Mouse (Mus musculus) kidney, postnatal 14 days (tissue): ENCODE results near the gene Cybrd1.

Experiments used
- DNase-seq: peaks from one replicate; pipeline ENCODE4 v3.0.0; 2022; ENCODE audit warnings: mixed read lengths

Gene Cybrd1

GRCm38 (mm10) chr2:71117797-71118708, at the start of gene Cybrd1:
Cybrd1 (plus strand) TSS chr2:71117923.
- peak; percentile 33 for DNase-seq

DNA sequence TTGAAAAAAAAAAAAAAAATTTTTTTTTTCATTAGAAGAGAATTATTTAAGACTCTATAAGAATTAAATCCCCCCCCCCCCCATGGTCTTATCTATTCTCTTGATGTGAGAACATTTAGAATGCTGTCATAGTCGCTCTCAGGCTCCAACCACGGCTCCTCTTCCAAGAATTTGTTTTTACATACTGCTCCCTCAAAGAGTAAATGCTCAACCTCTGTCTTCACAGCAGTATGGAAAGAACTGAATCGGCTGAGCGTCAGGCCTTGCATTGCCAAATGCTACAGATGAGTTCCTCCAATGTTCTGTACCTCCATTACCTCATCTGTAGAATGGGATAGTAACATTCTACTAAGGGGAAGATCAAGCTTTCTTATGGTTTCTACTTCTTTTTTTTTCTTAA, 46.1 kb upstream of the Cybrd1 start:
- no peak for DNase-seq

DNA sequence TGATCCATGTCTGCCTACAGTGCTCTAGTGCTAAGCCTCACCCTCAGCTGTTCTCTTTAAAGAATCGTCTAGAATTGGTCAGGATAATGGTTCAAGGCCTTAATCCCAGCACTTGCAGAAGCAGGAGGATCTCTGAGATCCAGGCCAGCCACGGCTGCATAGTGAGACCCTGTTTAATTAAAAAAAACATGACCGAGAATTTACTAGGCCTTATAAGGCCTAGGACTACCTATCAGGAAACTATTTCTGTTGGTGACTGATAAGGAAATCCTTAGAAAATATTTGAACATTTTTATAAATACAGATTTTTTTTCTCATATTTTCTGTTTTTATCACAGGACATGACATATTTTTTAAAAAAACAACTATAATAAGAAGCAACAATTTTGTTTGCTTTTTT, 44.4 kb upstream of the Cybrd1 start:
- DNase-seq: no peak

GRCm38 (mm10) chr2:71073828-71074227, 43.9 kb upstream of the Cybrd1 start:
- no peak for DNase-seq

DNA sequence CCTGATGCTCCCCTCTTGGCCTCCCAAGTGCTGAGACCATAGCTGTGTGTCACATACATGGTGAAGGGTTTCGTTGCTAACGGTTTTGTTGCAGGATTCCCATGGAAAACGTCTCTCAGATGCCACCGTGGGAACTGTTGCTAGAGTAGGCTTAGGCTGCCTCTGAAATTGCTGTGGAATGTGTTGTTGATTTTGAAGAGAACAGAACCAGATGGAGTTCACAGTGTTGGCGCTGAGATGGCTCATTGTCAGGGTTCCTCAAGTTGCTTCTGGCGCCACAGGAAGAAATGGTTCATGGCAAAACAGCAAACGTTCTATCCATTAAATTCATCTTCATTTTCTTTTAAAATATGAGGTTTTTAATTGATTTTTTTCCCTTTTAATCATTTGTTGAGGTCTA, 35.3 kb upstream of the Cybrd1 start:
- DNase-seq: no peak

GRCm38 (mm10) chr2:71083454-71084193, 34.1 kb upstream of the Cybrd1 start:
- no peak for DNase-seq

DNA sequence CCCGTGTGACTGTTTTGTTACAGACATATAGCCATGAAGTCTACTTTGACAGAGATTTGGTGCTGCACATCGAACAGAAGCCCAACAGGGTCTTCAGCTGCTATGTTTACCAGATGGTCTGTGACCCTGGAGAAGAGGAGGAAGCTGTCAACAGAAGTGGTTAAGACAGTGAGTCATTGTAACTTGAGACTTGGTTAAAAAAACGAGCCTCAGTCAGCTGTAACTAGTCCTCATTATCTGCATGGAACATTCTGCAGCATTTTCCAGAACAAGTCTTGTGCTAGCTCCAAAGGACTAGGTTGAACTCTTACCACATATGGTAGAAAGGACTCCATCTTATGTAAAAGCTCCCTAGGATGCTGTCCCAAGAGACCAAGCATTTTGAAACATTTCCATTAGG, 28.0 kb upstream of the Cybrd1 start:
- no peak for DNase-seq

DNA sequence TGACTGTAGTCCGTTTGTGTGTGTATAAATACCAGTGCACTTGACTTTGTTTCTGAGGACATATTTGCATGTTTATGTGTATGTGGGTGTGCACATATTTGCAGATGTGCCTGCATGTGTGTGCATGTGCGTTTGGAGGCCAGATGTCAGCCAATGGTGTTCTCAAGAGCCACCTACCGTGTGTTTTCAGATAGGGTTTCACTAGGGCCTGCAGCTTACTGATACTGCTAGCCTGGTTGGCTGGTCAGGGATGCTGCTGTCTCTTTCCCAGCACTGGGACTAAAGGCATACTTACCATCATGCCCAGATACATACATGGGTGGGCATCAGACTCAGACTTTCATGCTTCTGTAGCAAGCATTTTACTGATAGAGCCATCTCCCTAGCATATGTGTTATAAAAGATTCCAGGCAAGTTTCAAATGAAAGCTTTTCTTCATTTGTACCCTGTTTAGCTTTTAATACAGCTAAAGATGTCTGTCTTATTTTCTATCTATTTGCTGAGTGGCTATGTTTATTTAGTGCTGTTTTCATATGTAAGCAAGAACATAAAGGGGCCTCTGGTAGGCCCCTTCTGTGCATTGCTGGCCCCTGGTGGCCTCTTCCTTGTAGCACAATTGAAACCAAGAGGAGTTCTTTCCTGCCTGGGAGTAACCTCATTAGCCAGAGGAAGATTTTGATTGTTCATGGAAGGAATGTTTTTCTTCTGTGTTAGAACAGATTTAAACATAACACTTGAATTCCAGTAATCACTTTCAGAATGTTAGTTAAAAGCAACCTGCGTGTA, 26.9 kb upstream of the Cybrd1 start:
- DNase-seq: no peak

- no peak for DNase-seq
Observed at GRCm38 (mm10) chr2:71096170-71096569, 21.6 kb upstream of the Cybrd1 start.

DNA sequence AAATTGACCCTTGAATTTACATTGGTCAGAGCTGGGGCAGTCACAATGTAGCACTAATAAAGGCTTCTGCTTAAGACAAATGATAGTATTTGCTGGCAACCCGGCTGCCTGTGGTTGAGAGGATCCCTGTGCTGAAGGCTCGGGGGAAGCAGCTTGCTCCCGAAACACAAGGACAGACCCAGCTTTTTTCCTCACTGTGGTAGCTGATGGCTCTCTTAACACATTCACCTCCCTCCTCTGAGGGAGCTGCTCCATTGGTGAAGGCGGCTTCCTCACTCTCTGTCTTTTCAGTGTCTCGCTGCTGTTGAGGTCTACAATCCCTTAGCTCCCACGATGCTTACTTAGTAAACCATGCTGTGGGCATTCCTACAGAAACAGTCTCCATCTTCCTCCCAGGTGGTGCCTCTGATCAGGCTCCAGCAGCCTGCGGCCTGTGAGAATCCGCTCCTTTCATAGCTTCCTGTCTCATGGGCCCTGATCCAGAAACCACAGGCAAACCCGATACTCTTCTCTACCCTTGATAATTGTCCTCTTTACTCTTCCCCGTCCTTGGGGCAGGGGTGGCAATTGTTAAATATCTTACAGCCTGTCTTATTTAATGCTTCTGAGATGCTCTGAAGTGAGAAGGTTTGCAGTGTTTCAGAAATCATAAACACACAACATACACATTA, 15.0 kb upstream of the Cybrd1 start:
- DNase-seq: no peak

DNA sequence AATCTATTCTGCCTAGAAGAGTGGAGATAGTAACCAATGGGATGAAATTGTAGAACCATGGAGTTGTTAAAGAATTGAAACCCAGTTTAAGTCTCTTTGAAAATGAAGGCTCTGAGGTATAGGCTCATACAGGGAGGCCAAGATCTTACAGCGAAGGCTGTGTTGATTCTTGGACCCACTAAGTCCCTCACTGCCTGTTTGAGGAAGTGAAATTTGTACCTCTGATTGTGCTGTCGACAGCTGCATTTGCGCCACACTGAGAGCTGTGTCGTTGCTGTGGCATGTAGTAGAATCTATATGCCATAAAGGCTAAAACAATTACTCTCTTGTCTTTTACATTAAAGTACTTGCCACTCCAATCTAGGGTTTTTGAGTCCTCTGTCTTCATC, 14.4 kb upstream of the Cybrd1 start:
- DNase-seq: no peak

DNA sequence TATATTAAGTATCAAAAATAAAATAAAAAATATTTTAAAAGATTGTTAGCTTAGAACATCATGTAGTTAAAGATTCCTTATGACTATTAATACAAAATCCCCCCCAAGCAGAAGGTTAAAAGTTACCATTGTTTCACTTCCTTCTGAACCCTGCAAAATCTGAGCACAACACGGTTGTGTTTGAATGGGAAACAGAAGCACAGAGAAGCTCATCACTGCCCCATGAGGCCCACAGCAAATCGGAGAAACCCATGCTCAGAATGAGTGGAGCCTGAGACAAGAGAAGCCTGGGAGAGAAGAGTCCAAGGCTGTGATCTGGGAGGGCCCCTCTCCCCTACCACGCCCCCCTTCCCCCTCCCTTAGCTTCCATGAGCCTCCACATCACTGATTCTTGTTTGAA, 13.0 kb upstream of the Cybrd1 start:
- DNase-seq: no peak

DNA sequence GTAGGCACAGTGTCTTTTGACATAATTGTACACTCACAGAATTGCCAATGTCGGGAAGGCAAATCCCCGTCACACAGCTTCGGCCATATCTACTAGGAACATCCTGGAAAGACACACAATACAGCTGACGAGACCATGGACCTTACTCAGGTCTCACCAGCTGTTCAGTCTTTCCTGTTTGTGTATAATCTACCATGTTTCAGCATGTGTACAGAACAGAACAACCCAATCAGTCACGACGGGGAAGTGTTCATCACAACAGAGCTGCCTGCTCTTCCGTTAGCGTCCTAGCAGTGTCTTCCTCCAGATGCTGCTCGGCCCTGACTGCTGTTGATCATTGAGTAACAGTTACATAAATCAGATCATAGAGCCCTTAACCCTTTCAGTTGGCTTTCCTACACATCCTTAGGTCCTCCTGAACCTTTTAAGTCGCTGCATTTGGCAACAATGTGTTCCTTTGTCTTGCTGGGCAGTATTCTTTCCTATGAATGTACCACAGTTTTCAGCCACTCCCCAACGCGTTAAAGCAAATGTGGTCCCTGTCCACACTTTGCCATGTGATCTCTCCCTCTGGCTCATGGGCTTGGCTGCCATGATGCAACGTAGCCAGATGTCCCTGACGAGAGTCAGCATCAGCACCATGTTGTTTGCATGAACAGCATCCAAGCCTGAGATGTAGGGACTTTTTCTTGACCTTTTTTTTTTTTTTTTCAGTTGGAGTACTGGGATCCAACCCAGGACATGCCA, 12.1 kb upstream of the Cybrd1 start:
- DNase-seq: no peak

GRCm38 (mm10) chr2:71107225-71107624, 10.5 kb upstream of the Cybrd1 start:
- DNase-seq: no peak

- DNase-seq: no peak
Observed at GRCm38 (mm10) chr2:71108541-71108940, 9.2 kb upstream of the Cybrd1 start.

- no peak for DNase-seq
Observed at GRCm38 (mm10) chr2:71113489-71114171, 4.1 kb upstream of the Cybrd1 start.

GRCm38 (mm10) chr2:71116151-71116550, 1.6 kb upstream of the Cybrd1 start:
- no peak for DNase-seq

GRCm38 (mm10) chr2:71120844-71121243, 3.1 kb downstream of the Cybrd1 start:
- DNase-seq: no peak

DNA sequence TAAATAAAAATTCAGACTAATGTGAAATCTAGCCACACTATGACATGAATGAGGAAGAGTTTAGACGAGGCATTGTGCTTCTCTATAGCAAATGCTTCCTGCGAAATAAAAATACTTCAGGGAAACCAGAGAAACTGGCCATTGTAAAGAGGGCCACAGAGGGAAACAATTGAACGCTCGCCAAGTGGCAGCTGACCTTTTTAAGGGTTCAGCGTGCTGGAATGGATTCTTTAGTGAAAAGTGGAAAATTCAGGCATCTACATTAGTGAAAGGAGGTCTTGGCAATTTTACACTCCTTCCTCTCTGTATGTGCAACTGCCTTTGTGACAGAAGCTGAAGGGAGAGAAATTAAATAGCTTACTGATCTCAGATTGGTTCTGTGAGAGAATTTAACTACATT, 3.7 kb downstream of the Cybrd1 start:
- DNase-seq: no peak

- no peak for DNase-seq
Observed at GRCm38 (mm10) chr2:71122268-71123029, 4.7 kb downstream of the Cybrd1 start.

GRCm38 (mm10) chr2:71123591-71123990, 5.9 kb downstream of the Cybrd1 start:
- no peak for DNase-seq
